Mouse (Mus musculus) spleen, postnatal 4 days (tissue): ENCODE results near the gene Pik3ip1.

Source experiments
- DNase-seq, 2 experiments: peaks; one replicate each; pipeline ENCODE4 v3.0.0; 2022; ENCODE audit warnings: low spot score in 2 of 2

Gene Pik3ip1

DNA sequence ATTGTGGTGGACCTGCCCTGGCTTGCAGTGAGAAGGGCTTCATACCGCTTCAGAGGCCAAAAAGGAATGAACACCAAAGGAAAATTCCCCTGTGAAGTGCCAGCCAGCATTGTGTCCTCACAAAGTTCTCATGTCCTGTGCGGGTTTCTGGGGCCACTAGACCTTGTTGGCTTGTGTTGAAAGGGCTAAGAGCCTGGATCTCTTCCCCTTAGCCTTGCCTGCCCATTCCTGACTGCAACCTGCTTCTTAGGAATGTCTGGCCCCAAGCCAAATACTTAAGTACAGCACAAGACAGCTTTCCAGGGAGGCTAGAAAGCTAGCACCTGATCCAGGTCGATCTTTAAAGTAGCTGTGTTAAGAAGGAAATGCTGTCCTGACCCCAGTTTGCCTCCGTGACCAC lies 27.4 kb upstream of the Pik3ip1 start:
- DNase-seq = no peak

DNA sequence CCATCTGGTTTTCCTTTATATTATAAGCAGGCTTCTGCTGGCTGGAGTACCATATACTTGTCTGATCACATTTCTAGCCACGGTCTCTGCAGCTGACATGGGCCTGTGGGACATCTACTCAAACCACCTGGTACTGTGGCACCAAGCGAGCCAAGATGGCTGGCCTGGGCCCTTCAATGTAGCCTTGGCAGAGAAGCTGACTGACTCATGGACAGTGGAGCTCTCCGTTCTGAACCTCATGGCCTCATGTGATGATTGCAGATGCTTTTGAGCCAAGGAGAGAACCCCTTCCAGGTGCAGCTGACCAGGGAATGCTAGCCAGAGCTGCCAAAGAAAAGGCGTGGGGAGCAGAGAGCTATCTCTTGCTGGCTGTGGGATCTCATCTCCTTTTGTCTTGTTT lies 24.4 kb upstream of the Pik3ip1 start:
- DNase-seq = no peak

DNA sequence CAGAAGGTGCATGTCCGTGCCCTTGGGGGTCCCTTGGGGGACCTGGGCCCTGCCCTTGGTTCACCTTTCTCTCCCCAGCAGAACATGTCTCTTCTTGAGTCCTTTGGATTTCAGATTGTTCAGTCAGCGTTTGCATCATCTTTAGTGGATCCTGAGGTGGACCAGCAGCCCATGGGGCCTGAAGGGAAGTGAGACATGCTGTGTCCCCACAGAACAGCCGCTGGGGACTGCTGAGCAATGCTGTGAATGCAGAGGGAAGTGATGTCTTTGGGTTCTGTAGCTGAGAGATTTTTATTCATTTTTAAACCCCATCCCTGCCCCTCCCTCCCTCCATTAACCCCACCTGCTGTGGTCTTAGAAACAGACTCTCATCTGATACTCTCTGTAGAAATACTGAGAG lies 22.3 kb upstream of the Pik3ip1 start:
- DNase-seq = no peak

DNA sequence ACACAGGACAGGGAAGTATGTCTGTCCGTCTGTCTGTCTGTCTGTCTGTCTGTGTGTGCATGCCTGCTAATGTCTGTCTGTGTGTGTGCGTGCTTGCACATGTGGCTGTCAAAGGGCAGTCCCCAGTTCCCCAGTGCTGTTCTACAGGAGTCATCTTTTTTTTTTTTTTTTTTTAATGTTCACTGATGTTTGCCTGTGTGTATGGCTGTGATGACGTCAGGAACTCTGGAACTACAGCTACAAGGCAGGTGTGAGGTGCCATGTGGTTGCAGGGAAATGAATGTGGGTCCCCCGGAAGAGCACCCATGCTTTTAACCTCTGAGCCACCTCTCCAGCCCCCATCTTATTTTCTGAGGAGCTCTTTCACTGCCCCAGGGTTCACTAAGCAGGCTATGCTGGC lies 20.3 kb upstream of the Pik3ip1 start:
- DNase-seq = no peak

DNA sequence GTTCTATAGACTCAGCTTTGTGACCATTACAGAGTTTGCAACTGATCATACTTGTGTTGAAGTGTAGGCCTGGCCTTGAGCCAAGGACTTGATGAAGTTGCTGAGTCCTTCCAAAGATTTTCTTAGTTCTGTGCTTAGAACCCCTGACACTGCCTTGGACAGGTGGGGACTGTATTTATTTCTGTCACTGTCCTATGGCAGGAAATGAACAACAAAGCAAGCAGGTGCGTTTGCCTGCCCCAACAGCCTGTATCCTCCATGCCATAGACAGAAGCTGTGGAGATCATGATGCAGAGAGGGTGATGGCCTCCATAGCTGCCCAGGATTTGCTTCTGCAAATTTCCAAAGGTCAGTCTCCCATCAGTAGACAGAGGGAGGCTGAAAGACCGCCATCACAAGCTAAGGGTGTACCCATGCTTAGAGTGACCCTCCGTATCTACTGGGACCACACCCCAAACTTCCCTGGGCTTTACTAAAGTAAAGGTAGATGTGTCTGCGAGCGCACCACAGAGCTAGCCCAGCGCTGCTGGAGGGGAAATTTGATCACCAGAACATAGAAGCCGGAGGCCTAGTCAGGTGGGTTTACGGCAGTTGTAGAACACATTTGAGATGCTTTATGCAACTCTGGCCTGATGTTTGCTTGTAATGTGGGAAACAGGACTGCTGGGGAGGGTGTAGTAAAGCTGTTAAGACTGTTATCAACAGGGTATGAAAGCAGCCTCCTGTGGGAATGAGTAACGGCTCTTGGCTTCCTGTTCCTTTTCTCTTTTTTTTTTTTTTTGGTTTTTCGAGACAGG lies 19.2 kb upstream of the Pik3ip1 start:
- DNase-seq = peak in 1 of 2 experiments; percentile 60

DNA sequence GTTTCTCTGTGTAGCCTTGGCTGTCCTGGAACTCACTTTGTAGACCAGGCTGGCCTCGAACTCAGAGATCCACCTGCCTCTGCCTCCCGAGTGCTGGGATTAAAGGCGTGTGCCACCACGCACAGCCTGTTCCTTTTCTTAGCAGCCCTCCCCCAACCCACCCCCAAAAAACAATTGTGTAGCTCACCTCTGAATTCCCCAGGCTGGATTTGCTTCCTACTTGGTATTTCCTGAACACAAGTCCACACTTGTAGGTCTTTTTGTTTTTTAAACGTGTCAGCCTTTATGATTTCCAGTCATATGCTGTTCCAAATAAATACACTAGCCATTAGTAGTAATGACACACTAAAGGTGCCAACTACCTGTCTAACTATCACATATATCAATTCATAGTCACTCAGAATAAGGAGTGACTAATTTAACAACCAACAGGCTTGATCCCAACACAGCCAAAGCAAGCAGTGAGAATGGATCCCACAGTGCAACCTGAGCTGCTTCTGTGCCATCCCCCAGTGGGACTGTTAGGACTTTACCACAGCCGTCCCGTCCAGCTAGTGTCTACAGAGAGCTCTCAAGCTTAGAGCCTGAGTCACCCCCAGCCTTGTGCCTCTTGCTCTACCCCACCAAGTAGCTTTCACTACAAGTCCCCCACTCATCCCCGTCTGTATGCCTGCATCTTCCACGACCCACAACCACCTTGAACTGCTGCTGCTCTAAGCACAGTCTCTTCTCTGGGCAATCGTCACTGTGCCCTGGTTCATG lies 18.4 kb upstream of the Pik3ip1 start:
- DNase-seq = no peak

DNA sequence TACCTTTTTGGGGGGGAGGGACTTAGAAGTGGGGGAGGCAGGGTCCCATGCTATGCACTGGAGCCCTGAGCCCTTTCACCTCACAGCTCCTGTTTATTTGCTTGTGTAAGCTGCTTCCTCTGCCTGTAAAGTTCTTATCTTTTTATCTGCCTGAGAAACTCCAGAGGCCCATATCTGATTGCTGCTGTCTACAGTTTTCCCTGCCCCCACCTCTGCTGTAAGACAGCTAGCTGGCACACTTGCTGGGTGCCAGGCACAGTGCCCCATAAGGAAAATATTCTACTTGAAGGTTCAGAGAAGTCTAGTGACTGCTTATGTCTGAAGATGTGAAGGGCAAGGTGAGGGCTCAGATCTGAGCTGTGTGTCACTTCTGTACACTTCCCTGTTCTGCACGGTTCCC lies 16.9 kb upstream of the Pik3ip1 start:
- DNase-seq = peak in 1 of 2 experiments; percentile 56

DNA sequence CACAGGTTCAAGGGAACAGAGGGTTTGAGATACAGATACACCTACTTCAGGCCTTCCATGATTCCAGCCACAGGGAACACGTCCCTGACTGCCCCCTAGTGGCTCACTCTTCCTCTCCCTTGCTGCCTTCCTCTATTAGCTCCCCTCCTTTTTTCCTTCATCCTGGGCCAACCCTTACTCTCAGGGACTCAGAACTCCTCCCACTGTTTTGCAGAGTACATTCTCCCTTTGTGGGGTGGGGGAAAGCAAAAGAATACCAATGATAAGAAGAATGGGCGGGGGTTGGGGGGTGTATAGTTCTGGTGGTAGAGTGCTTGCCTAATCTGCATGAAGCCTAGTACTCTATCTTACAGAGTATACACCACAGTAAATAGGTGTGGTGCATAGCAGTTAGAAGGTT lies 16.1 kb upstream of the Pik3ip1 start:
- DNase-seq = peak; percentile 44 to 72

DNA sequence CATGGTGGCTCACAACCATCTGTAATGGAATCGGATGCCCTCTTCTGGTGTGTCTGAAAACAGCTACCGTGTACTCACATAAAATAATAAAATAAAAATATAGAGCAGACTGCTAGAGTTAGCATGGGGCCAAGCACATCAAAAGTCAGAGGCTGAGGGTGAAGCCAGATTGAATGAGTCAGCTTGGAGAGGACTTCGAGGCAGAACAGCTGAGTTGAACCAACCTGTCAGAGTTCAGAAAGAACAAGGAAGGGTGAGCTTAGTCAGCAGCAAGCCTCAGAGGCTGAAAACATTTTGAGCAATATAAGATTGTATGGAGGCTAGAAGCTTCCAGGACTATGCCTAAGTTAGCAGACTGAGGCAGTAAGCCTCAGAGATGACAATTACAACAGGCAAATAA lies 11.9 kb upstream of the Pik3ip1 start:
- no peak for DNase-seq

DNA sequence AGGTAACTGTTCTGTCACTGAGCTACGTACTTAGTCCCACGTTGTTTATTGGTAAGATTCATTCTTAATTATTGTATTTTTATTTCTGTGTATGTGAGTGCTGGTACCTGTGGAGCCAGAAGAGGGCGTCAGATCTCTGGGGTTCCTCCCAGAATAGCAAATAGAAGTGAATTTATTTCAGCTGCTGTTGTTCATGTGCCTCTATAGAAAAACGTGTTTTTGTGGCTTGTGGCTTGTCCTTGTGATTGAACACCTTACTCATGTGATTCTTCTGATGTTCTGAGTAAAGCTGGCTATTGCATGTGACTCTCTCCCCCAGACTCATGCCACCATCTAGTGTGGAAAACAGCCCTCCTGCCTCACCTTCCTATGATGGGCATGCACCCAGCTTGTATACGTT lies 1.9 kb upstream of the Pik3ip1 start:
- no peak for DNase-seq

DNA sequence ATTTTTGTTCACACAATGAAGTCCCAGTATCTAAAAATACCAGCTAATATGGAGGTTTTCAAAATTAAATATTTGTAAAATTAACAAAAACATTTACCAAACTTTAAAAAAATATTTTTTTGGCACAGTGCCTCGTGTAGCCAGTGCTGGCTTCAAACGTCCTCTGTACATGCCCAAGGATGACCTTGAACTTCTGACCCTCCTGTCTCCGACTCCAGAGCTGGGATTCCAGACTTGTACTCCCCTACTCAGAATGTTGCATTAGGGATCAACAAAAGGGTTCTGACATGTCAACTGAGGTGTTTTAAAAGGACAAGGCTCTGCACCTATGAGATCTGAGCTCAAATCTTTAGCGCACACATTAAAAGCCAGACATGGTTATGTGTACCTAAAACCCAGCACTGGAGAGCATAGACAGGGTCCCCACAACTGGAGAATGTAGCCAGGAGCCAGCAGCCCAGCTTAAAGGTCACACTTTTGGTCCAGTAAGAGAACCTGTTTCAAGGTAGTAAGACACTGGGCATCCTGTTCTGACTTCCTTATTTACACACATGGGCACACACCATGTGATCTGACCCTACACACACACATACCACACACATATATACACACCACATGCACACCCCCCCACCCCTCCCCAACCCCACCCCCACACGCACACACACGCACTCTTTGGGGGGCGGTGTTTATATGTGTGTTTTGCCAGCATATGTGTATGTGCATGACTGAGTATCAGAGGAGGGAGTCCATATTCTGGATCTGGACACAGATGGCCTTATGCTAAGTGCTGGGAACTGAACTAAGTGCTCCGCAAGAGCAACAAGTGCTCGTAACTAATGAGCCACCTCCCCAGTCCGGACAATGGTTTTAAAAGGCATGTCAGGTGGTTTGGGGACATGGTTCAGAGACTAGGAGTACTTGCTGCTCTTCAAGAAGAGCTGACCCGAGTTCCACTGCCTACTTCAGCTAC lies 1.1 kb upstream of the Pik3ip1 start:
- no peak for DNase-seq

DNA sequence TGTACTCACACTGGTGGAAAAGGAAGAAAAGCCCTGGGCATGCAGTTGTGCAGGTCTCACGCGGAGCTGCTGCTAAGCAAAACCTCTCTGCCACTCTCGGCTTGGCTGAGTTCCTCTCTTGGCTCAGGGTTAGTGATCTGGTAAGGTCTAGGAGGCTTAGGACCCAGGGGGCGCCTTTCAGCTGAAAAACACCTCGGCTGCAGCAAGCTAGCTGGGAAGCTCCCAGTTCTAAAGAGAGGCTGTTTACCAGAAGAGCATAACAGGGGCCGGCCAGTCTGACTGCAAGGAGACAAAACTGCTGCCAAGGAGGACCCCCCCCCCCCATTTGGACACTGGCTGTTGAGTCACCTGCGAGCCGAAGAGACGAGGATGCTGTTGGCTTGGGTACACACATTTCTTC lies 365 bp downstream of the Pik3ip1 start:
- DNase-seq = peak; percentile 78 to 84

DNA sequence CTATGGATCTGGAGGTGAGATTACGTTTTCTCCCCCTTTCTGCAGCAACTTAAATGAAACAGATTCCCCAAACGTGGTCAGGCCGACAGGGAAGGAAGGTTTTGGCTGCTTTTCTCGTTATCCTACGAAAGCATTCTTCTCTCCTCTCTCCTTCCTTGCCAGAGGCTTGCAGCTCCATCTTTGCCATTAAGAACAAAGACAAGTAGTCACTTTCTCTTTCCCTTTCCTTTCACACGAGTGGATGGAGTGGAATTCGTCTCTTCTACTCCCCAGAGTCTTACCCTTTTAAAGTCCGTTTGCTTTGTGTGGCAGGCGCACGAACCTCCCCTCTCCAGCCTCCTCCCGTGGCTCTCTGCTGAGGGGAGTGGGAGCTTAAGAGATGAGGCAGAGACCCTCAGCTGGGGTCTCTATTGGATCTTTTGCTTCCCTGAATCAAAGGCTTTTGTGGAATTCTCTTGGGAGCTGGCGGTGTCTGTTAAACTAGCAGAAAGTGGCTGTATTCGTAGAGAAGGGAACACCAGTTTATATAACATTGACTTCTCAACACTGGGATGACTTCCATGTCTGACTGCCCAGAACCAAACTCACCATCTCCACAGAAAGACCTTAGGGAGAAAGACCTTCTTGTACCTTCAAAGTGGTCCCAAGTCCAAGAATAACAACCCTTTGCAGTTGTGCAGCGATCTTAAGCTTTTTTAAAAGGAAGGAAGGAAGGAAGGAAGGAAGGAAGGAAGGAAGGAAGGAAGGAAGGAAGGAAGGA lies 970 bp downstream of the Pik3ip1 start:
- no peak for DNase-seq

DNA sequence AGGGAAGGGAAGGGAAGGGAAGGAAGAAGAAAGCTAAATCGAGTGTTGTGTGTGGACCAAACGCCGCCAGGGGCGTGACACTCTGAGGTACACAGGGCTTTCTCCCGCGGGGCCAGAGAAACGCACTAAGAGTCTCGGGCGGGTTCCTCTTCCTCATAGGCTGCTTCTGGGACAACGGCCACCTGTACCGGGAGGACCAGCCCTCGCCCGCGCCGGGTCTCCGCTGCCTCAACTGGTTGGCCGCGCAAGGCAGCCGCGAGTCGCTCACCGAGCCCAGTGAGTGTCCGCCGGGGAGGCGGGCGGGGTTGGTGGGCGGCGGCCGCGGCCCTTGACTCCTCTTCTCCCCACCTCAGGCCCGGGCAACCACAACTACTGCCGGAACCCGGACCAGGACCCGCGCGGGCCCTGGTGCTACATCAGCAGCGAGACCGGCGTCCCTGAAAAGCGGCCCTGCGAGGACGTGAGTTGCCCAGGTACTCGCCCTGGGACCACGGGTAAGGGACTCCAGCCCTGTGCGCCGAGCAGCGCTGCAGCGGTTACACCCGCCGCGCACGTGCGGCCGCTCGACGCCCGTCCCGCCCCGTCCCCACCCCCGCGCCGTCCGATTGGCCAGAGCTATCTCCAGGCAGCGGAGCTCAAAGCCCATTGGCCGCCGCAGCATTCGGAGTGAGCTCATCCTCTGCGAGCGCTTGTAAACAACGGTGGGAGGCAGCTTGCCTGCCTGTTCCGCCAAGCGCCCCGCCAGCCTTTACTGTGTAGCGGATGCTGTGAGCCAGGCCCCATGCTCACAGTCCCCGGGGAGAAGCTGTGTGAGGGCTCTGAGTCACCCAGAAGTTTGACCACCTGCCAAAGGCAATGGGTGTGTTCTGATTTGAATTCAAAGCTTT lies 1.8 kb downstream of the Pik3ip1 start:
- peak; percentile 85 to 91 for DNase-seq

DNA sequence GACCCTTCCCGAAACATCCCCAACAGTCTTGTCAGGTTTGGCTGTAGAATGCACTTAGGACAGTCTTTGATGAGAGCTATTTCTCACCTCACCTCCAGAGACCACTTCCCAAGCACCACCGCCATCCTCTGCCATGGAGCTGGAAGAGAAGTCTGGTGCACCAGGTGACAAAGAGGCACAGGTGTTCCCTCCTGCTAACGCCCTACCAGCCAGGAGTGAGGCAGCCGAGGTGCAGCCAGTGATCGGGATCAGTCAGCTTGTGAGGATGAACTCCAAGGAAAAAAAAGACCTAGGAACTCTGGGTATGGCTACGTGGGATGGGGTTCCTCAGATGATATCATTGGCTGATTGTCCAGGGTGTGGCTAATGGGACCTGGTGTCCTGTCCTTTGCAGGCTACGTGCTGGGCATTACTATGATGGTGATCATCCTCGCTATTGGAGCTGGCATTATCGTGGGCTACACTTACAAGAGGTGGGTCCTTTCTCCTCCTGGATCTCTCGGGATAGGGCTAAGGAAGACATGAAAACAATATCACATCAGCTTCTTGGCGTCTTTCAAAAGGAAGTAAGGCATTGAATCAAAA lies 3.0 kb downstream of the Pik3ip1 start:
- no peak for DNase-seq

DNA sequence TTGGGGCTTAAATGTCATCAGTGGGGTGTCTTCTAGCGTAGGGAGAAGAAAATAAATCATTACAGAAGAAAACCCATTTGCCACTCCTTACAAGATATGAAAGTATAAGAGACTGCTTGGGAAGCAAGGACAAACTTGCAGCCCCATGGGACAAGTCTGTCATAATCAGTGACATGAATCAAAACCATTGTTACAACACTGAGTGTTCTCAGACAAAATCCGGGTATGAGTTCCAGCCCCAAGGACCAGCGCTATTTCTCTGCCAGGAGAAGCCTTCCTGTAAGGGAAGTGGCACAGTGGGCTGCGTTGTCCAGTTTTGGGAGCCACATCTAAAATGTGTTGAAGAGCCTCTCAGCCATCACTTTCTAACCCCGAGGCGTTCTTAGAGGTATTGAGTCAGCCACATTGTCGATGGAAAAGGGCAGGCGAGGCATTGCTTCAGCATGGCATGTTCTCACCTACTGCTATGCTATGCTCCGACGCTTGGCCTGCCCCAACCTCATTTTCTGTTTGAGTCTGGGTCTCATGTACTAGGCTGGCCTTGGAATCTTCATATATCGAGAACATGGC lies 4.0 kb downstream of the Pik3ip1 start:
- DNase-seq = no peak

DNA sequence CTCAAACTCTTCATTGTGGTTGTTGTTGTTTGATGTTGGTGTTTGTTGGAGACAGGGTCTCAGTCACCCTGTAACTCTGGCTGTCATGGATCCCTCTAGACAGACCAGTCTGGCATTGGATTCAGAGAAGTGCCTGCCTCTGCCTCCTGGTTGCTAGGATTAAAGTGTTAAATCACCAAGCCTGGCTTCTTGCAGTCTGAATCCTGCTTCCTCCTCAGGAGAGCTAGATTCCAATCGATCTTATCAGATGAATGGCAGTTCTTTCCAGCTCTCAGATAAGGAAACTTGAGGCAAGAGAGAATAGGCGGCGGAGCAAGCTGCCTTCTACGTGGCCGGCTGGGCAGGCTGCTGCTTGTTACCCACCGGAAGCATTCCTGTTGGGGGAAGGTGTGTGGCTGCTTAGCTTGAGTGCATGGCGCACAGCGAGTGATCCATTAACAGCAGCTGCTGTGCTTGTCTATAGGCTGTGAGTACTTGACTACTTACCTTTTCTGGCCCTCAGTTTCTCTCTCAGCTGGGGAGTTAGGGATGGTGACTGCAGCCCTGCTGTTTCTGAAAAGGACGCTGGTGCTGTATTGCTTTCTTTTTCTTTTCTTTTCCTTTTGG lies 4.6 kb downstream of the Pik3ip1 start:
- no peak for DNase-seq

DNA sequence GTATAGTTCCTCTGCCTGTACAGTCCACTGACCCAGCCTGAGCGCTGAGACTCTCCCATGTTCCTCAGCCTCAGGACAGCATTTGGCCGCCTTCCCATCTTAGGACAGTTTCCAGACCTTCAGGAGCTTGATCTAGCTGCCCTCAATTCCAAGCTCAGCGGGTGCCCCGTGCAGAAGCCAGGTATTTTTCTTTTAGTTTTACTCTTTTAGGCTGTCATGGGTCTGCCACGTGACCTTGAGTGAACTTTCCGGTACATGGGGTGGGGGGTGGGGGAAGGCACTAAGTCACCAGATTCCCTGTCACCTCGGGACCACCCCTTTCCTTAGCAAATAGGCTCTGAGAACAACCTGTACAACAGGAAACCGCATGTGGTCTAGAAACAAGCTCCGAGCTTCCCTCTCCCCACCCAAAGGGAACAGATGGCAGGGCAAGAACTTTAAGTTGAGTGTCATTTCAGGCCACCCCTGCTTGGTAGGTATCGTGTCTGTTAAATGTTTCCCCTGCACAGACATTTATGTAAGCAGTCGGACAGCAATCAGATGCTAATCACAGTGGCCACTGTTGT lies 5.5 kb downstream of the Pik3ip1 start:
- peak in 1 of 2 experiments; percentile 55 for DNase-seq

DNA sequence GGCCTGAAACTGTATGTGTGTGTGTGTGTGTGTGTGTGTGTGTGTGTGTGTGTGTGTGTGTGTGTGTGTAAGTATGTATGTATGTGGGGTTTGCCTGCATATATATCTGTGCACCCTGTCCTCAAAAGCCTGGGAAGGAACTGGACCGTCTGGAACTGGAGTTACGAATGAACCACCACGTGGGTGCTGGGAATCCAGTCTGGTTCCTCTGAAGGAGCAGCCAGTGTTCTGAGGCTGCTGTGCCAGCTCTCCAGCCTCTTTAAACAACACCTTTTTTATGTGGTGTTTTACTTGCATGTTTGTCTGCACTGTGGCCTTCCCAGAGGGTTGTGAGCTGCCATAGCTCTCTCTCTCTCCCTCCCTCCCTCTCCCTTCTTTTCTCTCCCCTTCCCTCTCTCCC lies 6.4 kb downstream of the Pik3ip1 start:
- no peak for DNase-seq
